Mouse (Mus musculus): Measurements from ENCODE around the gene Zfp287.

Gene Zfp287

GRCm38 (mm10) chr11:62701218-62701617 is 30.5 kb downstream of the Zfp287 start:
- DNase-seq (ENCODE audit: low spot score): no peak

GRCm38 (mm10) chr11:62699749-62700148 is 32.0 kb downstream of the Zfp287 start:
- no peak for DNase-seq (ENCODE audit: low spot score)

- no peak for DNase-seq (ENCODE audit: low spot score)
These were observed 36.6 kb downstream of the Zfp287 start for GRCm38 (mm10) chr11:62695126-62695525.

- DNase-seq (ENCODE audit: low spot score): no peak
These were observed 38.2 kb downstream of the Zfp287 start for GRCm38 (mm10) chr11:62693299-62694184.

GRCm38 (mm10) chr11:62691592-62691991 is 40.1 kb downstream of the Zfp287 start:
- no peak for DNase-seq (ENCODE audit: low spot score)

GRCm38 (mm10) chr11:62679954-62680353 is 51.8 kb downstream of the Zfp287 start:
- no peak for DNase-seq (ENCODE audit: low spot score)

GRCm38 (mm10) chr11:62678778-62679354 is 52.8 kb downstream of the Zfp287 start:
- DNase-seq (ENCODE audit: low spot score): no peak

GRCm38 (mm10) chr11:62676290-62676596 is 55.5 kb downstream of the Zfp287 start:
- DNase-seq (ENCODE audit: low spot score): no peak

GRCm38 (mm10) chr11:62675480-62676289 is 56.0 kb downstream of the Zfp287 start:
- DNase-seq (ENCODE audit: low spot score): no peak

GRCm38 (mm10) chr11:62670006-62670405 is 61.7 kb downstream of the Zfp287 start:
- DNase-seq (ENCODE audit: low spot score): no peak

- no peak for DNase-seq (ENCODE audit: low spot score)
These were observed 62.2 kb downstream of the Zfp287 start for GRCm38 (mm10) chr11:62669471-62669870.

GRCm38 (mm10) chr11:62668986-62669385 is 62.7 kb downstream of the Zfp287 start:
- DNase-seq (ENCODE audit: low spot score): no peak

GRCm38 (mm10) chr11:62664250-62664649 is 67.5 kb downstream of the Zfp287 start:
- no peak for DNase-seq (ENCODE audit: low spot score)

GRCm38 (mm10) chr11:62660885-62661284 is 70.8 kb downstream of the Zfp287 start:
- DNase-seq (ENCODE audit: low spot score): no peak

- no peak for DNase-seq (ENCODE audit: low spot score)
These were observed 79.6 kb downstream of the Zfp287 start for GRCm38 (mm10) chr11:62652080-62652479.

- no peak for DNase-seq (ENCODE audit: low spot score)
These were observed 80.1 kb downstream of the Zfp287 start for GRCm38 (mm10) chr11:62651563-62651962.
